Mouse (Mus musculus): ENCODE measurements around the gene Xiap. TPM values are rescaled to one million over a fixed set of nuclear protein-coding genes. Genes with fewer than 3 reads are reported as not detected.

Xiap gene
- polyA plus RNA-seq, 1 experiment, result 3.7 TPM

DNA sequence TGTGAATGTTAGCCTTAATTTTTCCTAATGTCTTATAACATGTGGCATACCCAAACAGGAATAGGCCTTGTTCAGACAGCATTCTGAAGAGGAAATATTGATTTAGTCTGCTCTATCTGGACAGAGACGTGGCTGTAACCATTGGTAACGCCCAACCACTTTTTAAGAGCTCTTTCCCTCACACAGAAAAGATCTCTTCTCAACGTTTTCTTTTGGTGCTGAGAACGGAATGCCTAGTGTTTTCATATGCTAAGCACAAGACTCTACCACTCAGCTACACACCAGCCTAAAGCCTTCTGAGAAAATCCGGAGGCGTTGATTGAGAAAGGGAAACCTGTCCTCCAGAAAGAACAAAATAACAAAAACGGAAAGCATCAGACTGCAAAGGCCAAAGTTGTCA is 25.6 kb upstream of the Xiap start:
- TF ChIP-seq POLR2AphosphoS2 (IDR thresholded peaks at IDR 0.05; ENCODE audit: insufficient read length, low read depth) (no peak), MYOD1 (IDR thresholded peaks at IDR 0.05; ENCODE audit: control insufficient read depth in 1 of 3, insufficient read length in 2 of 3, low read depth in 2 of 3) (no peak), CEBPB (IDR thresholded peaks at IDR 0.05; ENCODE audit: insufficient read depth, poor library complexity, severe bottlenecking) (no peak), SRF (IDR thresholded peaks at IDR 0.05; ENCODE audit: control insufficient read depth, insufficient read length, low read depth) (no peak), MAX (IDR thresholded peaks at IDR 0.05; ENCODE audit: low read depth) (no peak)
- H3K27me3 ChIP-seq (ENCODE audit: control insufficient read depth, insufficient read depth, insufficient read length), result no peaks in the 10 kb centered on the region

DNA sequence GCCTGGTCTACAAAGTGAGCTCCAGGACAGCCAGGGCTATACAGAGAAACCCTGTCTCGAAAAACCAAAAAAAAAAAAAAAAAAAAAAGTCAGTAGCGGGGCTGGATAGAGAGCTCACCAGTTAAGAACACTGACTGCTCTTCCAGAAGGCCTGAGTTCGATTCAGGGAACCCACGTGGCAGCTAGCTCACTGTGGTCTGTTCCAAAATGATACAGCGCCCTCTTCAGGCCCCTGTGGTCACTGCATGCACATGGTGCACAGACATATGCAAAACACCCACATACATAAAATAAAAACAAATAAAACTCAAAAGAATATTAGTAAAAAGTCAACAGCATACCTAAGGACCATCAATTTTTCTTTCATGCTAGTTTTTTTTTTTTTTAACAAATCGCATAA is 20.0 kb upstream of the Xiap start:
- Histone ChIP-seq H3K36me3 (ENCODE audit: control insufficient read depth, insufficient read depth) (no peaks in the 10 kb centered on the region), H3K27me3 (ENCODE audit: control insufficient read depth, insufficient read depth, insufficient read length) (no peaks in the 10 kb centered on the region), H3K4me3 (no peak overlapping the region), H3ac (ENCODE audit: control insufficient read depth, insufficient read length) (no peak overlapping the region), H3K4me2 (ENCODE audit: low read depth) (no peak overlapping the region), H3K79me2 (ENCODE audit: control insufficient read depth, insufficient read depth) (no peaks in the 10 kb centered on the region)
- TF ChIP-seq MYOD1 (IDR thresholded peaks at IDR 0.05; ENCODE audit: control insufficient read depth in 1 of 3, insufficient read length in 2 of 3, low read depth in 2 of 3) (no peak), POLR2A (IDR thresholded peaks at IDR 0.05; ENCODE audit: insufficient read length, low read depth) (no peak), MYOG (IDR thresholded peaks at IDR 0.05; ENCODE audit: control insufficient read depth in 1 of 3, insufficient read depth in 1 of 3, insufficient read length in 2 of 3, low read depth in 2 of 3) (no peak), USF1 (IDR thresholded peaks at IDR 0.05; ENCODE audit: low read depth) (no peak), TCF3 (IDR thresholded peaks at IDR 0.05; ENCODE audit: insufficient read length, low read depth) (no peak), REST (IDR thresholded peaks at IDR 0.05; ENCODE audit: insufficient read depth, insufficient read length) (no peak), POLR2AphosphoS2 (IDR thresholded peaks at IDR 0.05; ENCODE audit: insufficient read length, low read depth) (no peak), MAX (IDR thresholded peaks at IDR 0.05; ENCODE audit: low read depth) (no peak), CEBPB (IDR thresholded peaks at IDR 0.05; ENCODE audit: insufficient read depth, poor library complexity, severe bottlenecking) (no peak)

More for the DNA sequence above, 25.6 kb upstream of the Xiap start:
- no peak overlapping the region for H3K4me3 ChIP-seq
- H3K4me2 ChIP-seq (ENCODE audit: low read depth), result no peak overlapping the region
- H3ac ChIP-seq (ENCODE audit: control insufficient read depth, insufficient read length), result no peak overlapping the region
- no peaks in the 10 kb centered on the region for H3K79me2 ChIP-seq (ENCODE audit: control insufficient read depth, insufficient read depth)
- no peaks in the 10 kb centered on the region for H3K36me3 ChIP-seq (ENCODE audit: control insufficient read depth, insufficient read depth)

DNA sequence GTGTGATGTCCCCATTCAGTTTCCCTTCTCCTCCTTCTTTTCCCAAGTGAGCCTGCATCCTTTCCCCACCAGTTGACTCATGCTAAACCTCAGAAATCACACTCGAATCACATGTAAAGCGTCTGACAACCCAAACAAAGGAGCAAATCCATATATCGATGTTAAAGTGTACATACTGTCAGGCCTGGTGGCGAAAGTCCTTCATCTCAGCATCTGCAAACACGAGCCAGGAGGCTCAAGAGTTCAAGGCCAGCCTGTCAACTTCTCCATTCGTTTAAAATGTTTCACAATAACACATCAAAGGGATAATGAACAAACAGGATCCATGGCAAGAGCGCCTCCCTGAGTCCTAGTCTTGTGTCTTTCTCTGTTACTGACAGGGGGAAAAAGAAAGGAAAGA is 14.5 kb upstream of the Xiap start:
- no peaks in the 10 kb centered on the region for H3K36me3 ChIP-seq (ENCODE audit: control insufficient read depth, insufficient read depth)
- no peaks in the 10 kb centered on the region for H3K79me2 ChIP-seq (ENCODE audit: control insufficient read depth, insufficient read depth)
- no peaks in the 10 kb centered on the region for H3K27me3 ChIP-seq (ENCODE audit: control insufficient read depth, insufficient read depth, insufficient read length)
- no peak overlapping the region for H3K4me3 ChIP-seq
- no peak overlapping the region for H3K4me2 ChIP-seq (ENCODE audit: low read depth)
- H3ac ChIP-seq (ENCODE audit: control insufficient read depth, insufficient read length), result no peak overlapping the region
- TF ChIP-seq MAX (IDR thresholded peaks at IDR 0.05; ENCODE audit: low read depth), result no peak
- TF ChIP-seq TCF12 (IDR thresholded peaks at IDR 0.05; ENCODE audit: insufficient read depth, poor library complexity, severe bottlenecking), result no peak
- TF ChIP-seq CEBPB (IDR thresholded peaks at IDR 0.05; ENCODE audit: insufficient read depth, poor library complexity, severe bottlenecking), result no peak
- no peak for TF ChIP-seq POLR2A (IDR thresholded peaks at IDR 0.05; ENCODE audit: insufficient read length, low read depth)
- no peak for TF ChIP-seq TCF3 (IDR thresholded peaks at IDR 0.05; ENCODE audit: insufficient read length, low read depth)
- no peak for TF ChIP-seq MYOD1 (IDR thresholded peaks at IDR 0.05; ENCODE audit: control insufficient read depth in 1 of 3, insufficient read length in 2 of 3, low read depth in 2 of 3)
- TF ChIP-seq POLR2AphosphoS2 (IDR thresholded peaks at IDR 0.05; ENCODE audit: insufficient read length, low read depth), result no peak
- TF ChIP-seq USF1 (IDR thresholded peaks at IDR 0.05; ENCODE audit: low read depth), result no peak
- no peak for TF ChIP-seq REST (IDR thresholded peaks at IDR 0.05; ENCODE audit: insufficient read depth, insufficient read length)
- no peak for TF ChIP-seq SRF (IDR thresholded peaks at IDR 0.05; ENCODE audit: control insufficient read depth, insufficient read length, low read depth)
- no peak for TF ChIP-seq E2F4 (IDR thresholded peaks at IDR 0.05; ENCODE audit: insufficient read depth)
- no peak for TF ChIP-seq MYOG (IDR thresholded peaks at IDR 0.05; ENCODE audit: control insufficient read depth in 1 of 3, insufficient read depth in 1 of 3, insufficient read length in 2 of 3, low read depth in 2 of 3)

DNA sequence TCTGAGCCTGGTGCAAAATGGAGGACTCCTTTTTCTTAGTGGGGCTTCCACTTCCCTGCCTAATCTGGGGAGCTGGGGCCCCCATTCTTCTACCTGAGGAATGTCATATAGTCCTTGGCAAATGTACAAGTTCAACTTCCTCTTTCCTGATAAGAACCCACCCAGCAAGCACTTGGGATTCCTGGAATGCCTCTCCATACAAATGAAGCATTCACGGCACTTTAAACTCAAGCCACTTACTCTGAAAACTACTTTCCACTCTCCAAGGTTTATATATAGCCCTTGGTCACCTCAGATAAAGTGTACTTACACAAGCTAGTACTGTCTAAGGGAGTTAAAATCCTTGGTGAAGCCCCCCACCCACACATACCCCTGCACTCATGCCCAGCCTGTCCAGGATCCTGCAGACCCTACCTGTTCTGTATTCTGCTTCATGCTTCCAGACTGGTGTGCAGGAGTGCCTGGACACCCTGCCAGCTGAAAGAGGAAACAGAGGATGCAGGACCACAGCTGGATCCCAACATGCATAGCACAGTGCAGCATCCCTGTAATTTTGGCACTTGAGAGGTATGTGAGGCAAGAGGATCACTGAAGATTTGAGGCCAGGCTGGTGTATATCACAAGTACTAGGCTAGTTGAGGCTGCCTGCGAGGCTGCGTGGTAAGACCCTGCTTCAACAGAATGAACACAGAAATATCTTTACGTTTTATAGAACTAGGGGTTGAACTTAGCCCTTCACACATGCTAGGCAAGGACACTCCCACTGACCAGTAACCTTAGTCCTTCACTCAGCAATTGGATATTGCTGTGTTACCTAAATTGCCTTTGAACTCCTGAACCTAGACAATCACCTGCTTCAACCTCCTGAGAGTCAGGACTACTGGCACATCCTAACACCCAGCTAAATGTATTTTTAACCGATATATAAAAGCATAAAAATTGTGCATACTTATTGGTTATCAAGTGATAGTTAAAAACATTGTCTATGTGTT is 8.5 kb upstream of the Xiap start:
- Histone ChIP-seq H3K4me3 (no peak overlapping the region), H3K27me3 (ENCODE audit: control insufficient read depth, insufficient read depth, insufficient read length) (no peaks in the 10 kb centered on the region), H3K36me3 (ENCODE audit: control insufficient read depth, insufficient read depth) (no peaks in the 10 kb centered on the region), H3K79me2 (ENCODE audit: control insufficient read depth, insufficient read depth) (no peaks in the 10 kb centered on the region), H3ac (ENCODE audit: control insufficient read depth, insufficient read length) (no peak overlapping the region), H3K4me2 (ENCODE audit: low read depth) (no peak overlapping the region)
- TF ChIP-seq POLR2A (IDR thresholded peaks at IDR 0.05; ENCODE audit: insufficient read length, low read depth), result no peak
- no peak for TF ChIP-seq POLR2AphosphoS2 (IDR thresholded peaks at IDR 0.05; ENCODE audit: insufficient read length, low read depth)
- TF ChIP-seq MYOG (IDR thresholded peaks at IDR 0.05; ENCODE audit: control insufficient read depth in 1 of 3, insufficient read depth in 1 of 3, insufficient read length in 2 of 3, low read depth in 2 of 3), result no peak
- no peak for TF ChIP-seq TCF12 (IDR thresholded peaks at IDR 0.05; ENCODE audit: insufficient read depth, poor library complexity, severe bottlenecking)
- no peak for TF ChIP-seq USF1 (IDR thresholded peaks at IDR 0.05; ENCODE audit: low read depth)
- no peak for TF ChIP-seq E2F4 (IDR thresholded peaks at IDR 0.05; ENCODE audit: insufficient read depth)
- TF ChIP-seq CEBPB (IDR thresholded peaks at IDR 0.05; ENCODE audit: insufficient read depth, poor library complexity, severe bottlenecking), result no peak
- no peak for TF ChIP-seq TCF3 (IDR thresholded peaks at IDR 0.05; ENCODE audit: insufficient read length, low read depth)
- no peak for TF ChIP-seq REST (IDR thresholded peaks at IDR 0.05; ENCODE audit: insufficient read depth, insufficient read length)
- TF ChIP-seq SRF (IDR thresholded peaks at IDR 0.05; ENCODE audit: control insufficient read depth, insufficient read length, low read depth), result no peak
- TF ChIP-seq MAX (IDR thresholded peaks at IDR 0.05; ENCODE audit: low read depth), result no peak
- no peak for TF ChIP-seq MYOD1 (IDR thresholded peaks at IDR 0.05; ENCODE audit: control insufficient read depth in 1 of 3, insufficient read length in 2 of 3, low read depth in 2 of 3)
